Mouse (Mus musculus) left cerebral cortex, adult 11 months (tissue): ENCODE data around the gene Lrrn4cl.
"Not testable (repeated sequence)": the region's sequence is repeated elsewhere in the genome, so short reads cannot be mapped to it uniquely, and the experiment has no call there.

Source experiments
- DNase-seq: peaks from one replicate; pipeline ENCODE4 v3.0.0; 2022; ENCODE audit warnings: low spot score

The Lrrn4cl gene

GRCm38 (mm10) chr19:8838041-8838730 is 12.4 kb upstream of the Lrrn4cl start:
- DNase-seq = no peak

GRCm38 (mm10) chr19:8839103-8839907 is 11.3 kb upstream of the Lrrn4cl start, which contains the start of gene Gng3:
Gene Gng3, minus strand, starts transcription at chr19:8839194.
- peak; percentile 81 for DNase-seq

GRCm38 (mm10) chr19:8839908-8840791 is 10.4 kb upstream of the Lrrn4cl start:
- no peak for DNase-seq

GRCm38 (mm10) chr19:8841012-8841411 is 9.6 kb upstream of the Lrrn4cl start:
- no peak for DNase-seq

- DNase-seq = no peak
Measured at GRCm38 (mm10) chr19:8842961-8843360, 7.6 kb upstream of the Lrrn4cl start.

- DNase-seq = no peak
Measured at GRCm38 (mm10) chr19:8844371-8845129, 6.0 kb upstream of the Lrrn4cl start.

GRCm38 (mm10) chr19:8848356-8848755 is 2.2 kb upstream of the Lrrn4cl start:
- DNase-seq = no peak

GRCm38 (mm10) chr19:8851639-8852038 is 1.1 kb downstream of the Lrrn4cl start:
- no peak for DNase-seq

GRCm38 (mm10) chr19:8852236-8852928 is 1.8 kb downstream of the Lrrn4cl start:
- DNase-seq = no peak

GRCm38 (mm10) chr19:8853117-8853516 is 2.5 kb downstream of the Lrrn4cl start:
- DNase-seq = no peak

- DNase-seq = no peak
Measured at GRCm38 (mm10) chr19:8857689-8858088, 7.1 kb downstream of the Lrrn4cl start.

- DNase-seq = no peak
Measured at GRCm38 (mm10) chr19:8859018-8859417, 8.4 kb downstream of the Lrrn4cl start.

- no peak for DNase-seq
Measured at GRCm38 (mm10) chr19:8864265-8864664, 13.7 kb downstream of the Lrrn4cl start.

- not testable (repeated sequence) for DNase-seq
Measured at GRCm38 (mm10) chr19:8870381-8870780, 19.8 kb downstream of the Lrrn4cl start.

GRCm38 (mm10) chr19:8870838-8871237 is 20.3 kb downstream of the Lrrn4cl start:
- DNase-seq = no peak

- DNase-seq = peak; percentile 97
Measured at GRCm38 (mm10) chr19:8871267-8872186, 21.0 kb downstream of the Lrrn4cl start, which contains the start of gene Ubxn1. Gene Ubxn1, plus strand, starts transcription at chr19:8871496.

- DNase-seq = no peak
Measured at GRCm38 (mm10) chr19:8872266-8872840, 21.8 kb downstream of the Lrrn4cl start.

- DNase-seq = no peak
Measured at GRCm38 (mm10) chr19:8875031-8875430, 24.5 kb downstream of the Lrrn4cl start.

- peak; percentile 83 for DNase-seq
Measured at GRCm38 (mm10) chr19:8880311-8881033, 29.9 kb downstream of the Lrrn4cl start, which contains the start of gene Uqcc3. Gene Uqcc3, minus strand, starts transcription at chr19:8880923.
